Mouse (Mus musculus): ENCODE measurements around the gene Gtpbp6.
A peak's percentile ranks its signal among the peaks of the same experiment; 100 is the strongest.
"Not testable (repeated sequence)": the region's sequence is repeated elsewhere in the genome, so short reads cannot be mapped to it uniquely, and the experiment has no call there.

The Gtpbp6 gene

DNA sequence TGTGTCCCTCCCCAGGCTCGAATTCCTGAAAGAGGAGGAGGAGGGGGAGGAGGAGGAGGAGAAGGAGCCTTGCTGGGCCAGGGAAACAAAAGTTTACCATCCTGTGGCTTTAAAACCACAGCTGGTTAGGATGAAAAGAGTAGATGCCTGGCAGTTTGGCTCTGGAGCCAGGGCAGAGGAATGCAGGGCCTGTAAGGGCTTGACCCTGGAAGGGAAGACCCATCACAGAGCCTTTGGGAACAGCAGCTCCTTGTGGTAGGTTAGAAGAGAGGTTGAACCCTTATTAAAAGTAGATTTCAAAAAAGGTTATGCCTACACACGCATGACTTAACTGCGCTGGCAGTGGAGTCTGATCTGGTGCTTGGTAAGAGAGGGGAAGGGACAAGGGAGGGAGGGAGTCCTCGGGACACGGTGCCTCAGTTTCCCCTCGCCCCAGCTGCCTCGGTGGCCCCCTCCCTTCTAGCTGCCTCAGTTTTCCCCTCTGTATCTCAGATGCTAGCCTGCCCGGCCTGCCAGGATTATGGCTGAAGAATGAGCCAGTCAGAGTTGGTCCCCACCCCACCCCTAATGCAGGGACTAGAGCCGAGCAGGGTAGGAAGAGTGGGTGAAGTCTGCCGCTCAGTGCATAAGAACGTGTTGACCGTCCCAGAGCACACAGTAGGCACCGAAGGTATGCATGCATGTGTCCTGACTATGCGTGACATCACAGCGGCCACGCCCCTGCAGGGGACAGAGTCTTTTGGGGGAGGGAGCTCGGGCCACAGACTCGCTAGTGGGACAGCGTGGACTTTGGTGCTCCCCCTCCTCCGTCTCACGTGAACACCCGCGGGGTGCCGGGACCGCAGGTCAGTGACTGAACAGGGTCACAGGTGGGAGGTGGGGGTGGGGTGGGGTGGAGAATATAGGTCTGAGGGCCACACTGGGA lies 8.1 kb downstream of the Gtpbp6 start, which contains the start of gene Plcxd1:
Gene Plcxd1, plus strand, starts transcription at position 314 of the 925 bp plus-strand sequence.
- DNase-seq (ENCODE audit: low spot score), result no peak

DNA sequence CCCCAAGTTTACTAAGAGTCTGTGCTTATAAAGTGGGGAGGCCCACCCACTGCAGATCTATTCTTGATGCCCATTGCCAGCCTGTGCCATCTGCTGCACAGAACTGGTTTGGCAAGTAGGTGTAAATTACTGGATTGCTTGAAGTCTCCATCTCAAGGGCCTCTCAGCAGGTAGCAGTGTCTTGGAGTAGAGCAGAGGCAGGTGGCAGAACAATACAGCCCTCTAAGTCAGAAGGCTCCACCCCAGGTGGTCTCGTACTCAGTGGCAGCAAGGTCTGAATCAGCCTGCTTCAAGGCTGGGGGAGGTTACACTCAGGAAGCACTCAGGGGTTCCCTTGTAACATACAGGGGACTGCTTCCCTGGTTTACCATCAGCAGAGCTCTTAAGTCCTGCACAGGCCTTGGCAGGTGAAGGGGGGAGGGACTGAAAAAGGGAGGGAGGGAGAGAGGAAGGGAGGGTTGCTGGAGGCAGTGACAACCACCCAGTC lies 9.0 kb downstream of the Gtpbp6 start:
- DNase-seq (ENCODE audit: low spot score), result no peak

- DNase-seq (ENCODE audit: low spot score), result no peak
These were observed 13.2 kb downstream of the Gtpbp6 start for GRCm38 (mm10) chr5:110094847-110095213.

DNA sequence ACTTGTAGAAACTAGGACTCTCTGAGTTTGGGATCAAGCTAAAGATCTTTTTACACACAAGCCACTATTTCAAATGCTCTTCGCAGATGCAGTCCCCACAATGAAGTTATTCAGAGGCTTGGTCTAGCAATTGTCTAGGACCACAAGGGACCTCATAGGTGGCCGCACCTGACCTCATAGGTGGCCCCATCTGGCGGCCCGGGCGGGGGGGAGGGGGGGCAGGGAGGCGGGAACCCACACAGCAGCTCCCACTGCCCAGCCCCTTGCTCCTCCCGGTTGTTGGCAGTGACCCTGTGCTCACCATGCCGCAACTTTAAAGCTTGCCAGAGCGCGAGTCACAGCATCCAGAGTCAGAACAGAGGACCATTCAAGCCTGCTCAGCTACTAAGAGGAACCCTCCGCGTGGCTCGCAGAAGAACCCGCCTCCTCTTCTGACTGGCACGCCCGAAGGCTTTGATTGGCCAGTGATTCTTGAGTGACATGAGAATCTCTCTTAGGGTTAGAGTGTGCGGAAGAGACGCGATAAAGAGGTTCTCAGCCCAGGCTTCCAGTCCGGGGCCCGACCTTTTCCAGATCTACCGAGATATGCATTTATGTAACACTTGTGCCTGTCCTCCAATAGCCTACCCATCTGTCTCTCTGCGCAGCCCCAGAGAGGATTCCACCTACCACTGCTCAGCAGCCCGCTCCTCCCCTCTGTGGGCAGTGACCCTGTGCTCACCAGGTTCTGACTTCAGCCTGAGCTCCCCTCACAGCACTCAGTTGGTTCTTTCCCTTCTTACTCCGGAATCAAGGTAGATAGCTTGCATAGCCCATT lies 13.8 kb downstream of the Gtpbp6 start, which contains the start of gene Gm35315:
Gene Gm35315, minus strand, starts transcription at position 391 of the 817 bp plus-strand sequence.
- peak; percentile 79 for DNase-seq (ENCODE audit: low spot score)

- DNase-seq (ENCODE audit: low spot score), result no peak
These were observed 16.5 kb downstream of the Gtpbp6 start for GRCm38 (mm10) chr5:110091546-110091945.

DNA sequence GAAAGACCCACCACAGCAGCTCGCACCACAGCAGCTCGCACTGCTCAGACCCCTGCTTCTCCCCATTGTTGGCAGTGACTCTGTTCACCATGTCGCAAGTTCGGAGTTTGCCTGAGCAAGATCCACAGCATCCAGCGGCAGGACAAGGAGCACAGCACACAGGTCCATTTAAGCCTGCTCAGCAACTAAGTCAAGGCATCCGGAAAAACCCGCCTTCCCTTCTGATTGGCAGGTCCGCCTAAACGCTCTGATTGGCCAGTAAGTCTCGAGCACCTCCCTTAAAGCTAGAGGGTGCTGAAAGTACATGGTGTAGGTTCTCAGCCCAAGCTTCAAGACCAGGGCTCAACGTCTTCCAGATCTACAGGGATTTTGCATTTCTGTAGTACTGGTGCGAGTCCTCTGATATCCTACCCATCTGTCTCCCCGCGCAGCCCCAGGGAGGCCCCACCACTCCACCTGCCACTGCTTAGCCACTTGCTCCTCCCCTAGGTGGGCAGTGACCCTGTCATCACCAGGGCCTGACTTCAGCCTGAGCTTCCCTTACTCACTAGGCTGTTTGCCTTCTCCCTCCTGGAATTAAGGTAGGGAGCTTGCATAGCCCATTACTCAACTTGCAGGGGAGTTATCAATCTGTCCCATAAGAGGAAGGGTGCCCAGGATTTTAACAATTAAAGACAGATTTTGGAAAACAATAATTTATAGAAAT lies 21.7 kb downstream of the Gtpbp6 start:
- no peak for DNase-seq (ENCODE audit: low spot score)

GRCm38 (mm10) chr5:110082961-110083360 lies 25.0 kb downstream of the Gtpbp6 start:
- no peak for DNase-seq (ENCODE audit: low spot score)

DNA sequence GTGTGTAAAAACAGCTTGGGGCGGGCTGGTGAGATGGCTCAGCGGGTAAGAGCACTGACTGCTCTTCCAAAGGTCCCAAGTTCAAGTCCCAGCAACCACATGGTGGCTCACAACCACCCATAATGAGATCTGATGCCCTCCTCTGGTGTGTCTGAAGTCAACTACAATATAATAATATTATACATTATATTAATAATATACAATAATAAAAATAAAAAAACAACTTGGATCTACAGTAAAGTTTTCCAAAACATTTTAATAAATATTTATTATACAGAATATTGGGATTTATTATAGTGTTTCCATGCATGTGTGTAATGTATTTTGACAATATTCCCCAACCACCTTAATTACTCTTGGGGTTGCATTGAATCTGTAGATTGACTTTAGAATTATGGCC lies 35.6 kb downstream of the Gtpbp6 start, which contains the start of gene Gm17655:
Gene Gm17655, minus strand, starts transcription at position 101 of the 400 bp plus-strand sequence.
- DNase-seq (ENCODE audit: low spot score), result not testable (repeated sequence)

DNA sequence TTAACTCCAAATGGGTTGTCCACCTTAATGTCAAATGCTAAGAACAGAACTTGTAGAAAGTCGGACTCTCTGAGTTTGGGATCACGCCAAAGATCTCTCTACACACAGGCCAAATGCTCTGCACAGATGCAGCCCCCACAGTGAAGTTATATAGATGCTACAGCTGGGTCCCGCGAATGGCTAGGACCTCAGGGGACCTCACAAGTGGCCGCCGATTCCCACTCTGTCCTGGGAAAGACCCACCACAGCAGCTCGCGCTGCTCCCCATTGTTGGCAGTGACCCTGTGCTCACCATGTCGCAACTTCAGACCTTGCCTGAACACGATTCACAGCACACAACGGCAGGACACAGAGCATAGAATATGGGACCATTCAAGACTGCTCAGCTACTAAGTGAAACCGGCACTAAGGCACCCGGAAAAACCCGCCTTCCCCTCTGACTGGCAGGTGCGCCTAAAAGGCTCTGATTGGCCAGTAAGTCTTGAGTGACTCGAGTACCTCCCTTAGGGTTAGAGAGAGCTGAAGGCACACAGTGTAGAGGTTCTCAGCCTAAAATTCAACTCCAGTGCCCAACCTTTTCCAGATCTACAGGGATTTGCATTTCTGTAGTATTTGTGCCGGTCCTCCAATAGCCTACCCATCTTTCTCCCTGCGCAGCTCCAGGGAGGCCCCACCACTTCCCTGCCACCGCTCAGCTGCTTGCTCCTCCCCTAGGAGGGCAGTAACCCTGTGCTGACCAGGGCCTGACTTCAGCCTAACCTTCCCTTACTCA lies 50.2 kb downstream of the Gtpbp6 start:
- peak; percentile 77 for DNase-seq (ENCODE audit: low spot score)

Data from ovary, postnatal 36 days (tissue).